Mouse (Mus musculus) midbrain, embryonic 15.5 days (tissue): ENCODE results near the gene Cdc42ep4. TPM values are rescaled to one million over a fixed set of nuclear protein-coding genes. Genes with fewer than 3 reads are reported as not detected.

Source experiments
- ATAC-seq: fragments of 200-750 bp; cut with Nextera tagmentation; replicated peaks from 2 replicates; pipeline ENCODE4 v1.8.0; 2017; ENCODE audit warnings: moderate TSS enrichment
- H3K27ac ChIP-seq: fragments of 300-500 bp; sonication (generic); 2 replicates; pipeline ENCODE4 v1.5.1; 2015; ENCODE audit warnings: mild to moderate bottlenecking, inconsistent platforms
- H3K27me3 ChIP-seq: fragments of 300-500 bp; sonication (generic); replicated peaks from 2 replicates; pipeline ENCODE4 v1.6.1; 2015; ENCODE audit warnings: inconsistent platforms
- H3K36me3 ChIP-seq: fragments of 300-500 bp; sonication (generic); replicated peaks from 2 replicates; pipeline ENCODE4 v1.6.1; 2015; ENCODE audit warnings: inconsistent platforms
- H3K4me1 ChIP-seq: fragments of 300-500 bp; sonication (generic); 2 replicates; pipeline ENCODE4 v1.6.1; 2015; ENCODE audit warnings: inconsistent platforms
- H3K4me2 ChIP-seq: fragments of 300-500 bp; sonication (generic); 2 replicates; pipeline ENCODE4 v1.6.1; 2015; ENCODE audit warnings: inconsistent platforms, mild to moderate bottlenecking, moderate library complexity
- H3K4me3 ChIP-seq: fragments of 300-500 bp; sonication (generic); 2 replicates; pipeline ENCODE4 v1.5.1; 2015; ENCODE audit warnings: mild to moderate bottlenecking, inconsistent platforms
- H3K9ac ChIP-seq: fragments of 300-500 bp; sonication (generic); 2 replicates; pipeline ENCODE4 v1.6.1; 2015; ENCODE audit warnings: mild to moderate bottlenecking, inconsistent platforms
- H3K9me3 ChIP-seq: fragments of 300-500 bp; sonication (generic); 2 replicates; pipeline ENCODE4 v1.6.1; 2016; ENCODE audit warnings: inconsistent platforms
- WGBS: fragments of 180-500 bp; shearing (Covaris S2); methylation state at CpG from one replicate; pipeline ENCODE4 v1.1.7; 2015; ENCODE audit warnings: mixed read lengths; 5-methylcytosine and 5-hydroxymethylcytosine counted together
- polyA plus RNA-seq: library from polyadenylated mRNA; unstranded; fragments of >200 nt; fragmentation: Nextera tagmentation; extraction: Ambion mirVana; gene quantifications from 2 replicates; pipeline ENCODE4 v1.2.1, GENCODE M21; 2015

The Cdc42ep4 gene
- polyA plus RNA-seq, 1 experiment from 2014 or later = 72.0 TPM

DNA sequence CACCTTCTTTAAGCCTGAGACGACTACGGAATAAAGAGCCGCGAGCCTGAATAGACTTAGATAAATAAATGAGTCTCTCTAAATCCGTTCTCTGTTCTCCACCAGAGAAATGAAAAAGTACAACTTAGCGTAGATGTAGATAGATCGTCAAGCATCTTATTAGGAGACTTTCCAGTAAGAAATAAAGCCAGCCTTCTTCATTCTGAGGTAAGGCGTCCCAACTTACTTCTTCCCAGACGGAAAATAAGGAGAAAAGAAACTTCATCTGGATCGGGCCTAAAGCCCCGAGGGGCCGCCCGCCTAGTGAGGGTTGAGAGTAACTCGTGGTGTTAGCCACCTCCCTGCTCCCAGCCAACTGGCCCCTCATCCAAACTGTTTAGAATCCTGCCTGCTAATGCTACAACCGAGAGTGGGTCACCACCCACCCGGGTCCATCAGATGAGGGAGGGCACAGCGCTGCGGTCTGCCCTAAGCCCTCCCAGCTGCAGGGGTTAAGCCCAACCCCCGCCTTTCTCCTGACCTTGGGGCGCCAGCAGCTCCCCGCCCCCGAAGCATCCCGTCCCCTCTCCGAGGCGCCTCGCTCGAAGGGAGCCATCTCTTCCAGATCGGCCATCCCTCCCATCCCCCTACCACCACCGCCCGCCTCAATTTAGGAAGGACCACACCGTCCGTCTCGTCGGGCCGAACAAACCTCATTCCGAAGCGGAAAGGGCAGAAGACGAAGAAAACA, 68.6 kb downstream of the Cdc42ep4 start:
- H3K4me1 ChIP-seq = peaks cover 50% of the 10 kb centered on the region
- H3K27me3 ChIP-seq = no peaks in the 10 kb centered on the region
- peak overlapping the region; percentile 86 for H3K4me2 ChIP-seq
- peak; percentile 24 for ATAC-seq
- no peaks in the 10 kb centered on the region for H3K36me3 ChIP-seq
- peak overlapping the region; percentile 77 for H3K9ac ChIP-seq
- H3K27ac ChIP-seq = peak overlapping the region; percentile 88
- H3K9me3 ChIP-seq = no peaks in the 10 kb centered on the region
- 1% methylated on average over 38 of the region's 38 CpGs for WGBS
- peak overlapping the region; percentile 80 for H3K4me3 ChIP-seq

DNA sequence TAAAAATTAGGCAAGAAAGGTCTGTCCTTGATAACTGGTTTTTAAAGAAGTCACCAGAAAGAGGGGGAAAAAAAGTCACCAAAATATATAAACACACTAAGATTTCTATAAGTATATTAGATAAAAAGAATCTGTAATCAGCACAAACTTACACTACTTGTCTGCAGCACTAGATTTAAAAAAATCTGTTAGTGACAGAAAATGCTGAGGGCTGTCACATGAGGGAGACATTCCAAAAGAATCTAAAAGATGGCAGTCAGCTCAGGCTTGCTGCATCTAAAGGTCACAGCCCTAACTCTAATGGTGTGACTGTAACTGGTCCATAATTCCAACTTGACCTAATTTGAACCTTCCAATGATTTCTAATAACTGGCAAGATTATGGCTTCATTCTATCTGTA, 69.7 kb downstream of the Cdc42ep4 start:
- Histone ChIP-seq H3K4me2 (peak overlapping the region; percentile 86; the same call in 1 of the 2 replicates), H3K4me1 (peaks cover 48% of the 10 kb centered on the region), H3K27me3 (no peaks in the 10 kb centered on the region), H3K9ac (no peak overlapping the region), H3K4me3 (no peak overlapping the region; the same call in 1 of the 2 replicates), H3K27ac (no peak overlapping the region), H3K36me3 (no peaks in the 10 kb centered on the region), H3K9me3 (no peaks in the 10 kb centered on the region)
- no peak for ATAC-seq

DNA sequence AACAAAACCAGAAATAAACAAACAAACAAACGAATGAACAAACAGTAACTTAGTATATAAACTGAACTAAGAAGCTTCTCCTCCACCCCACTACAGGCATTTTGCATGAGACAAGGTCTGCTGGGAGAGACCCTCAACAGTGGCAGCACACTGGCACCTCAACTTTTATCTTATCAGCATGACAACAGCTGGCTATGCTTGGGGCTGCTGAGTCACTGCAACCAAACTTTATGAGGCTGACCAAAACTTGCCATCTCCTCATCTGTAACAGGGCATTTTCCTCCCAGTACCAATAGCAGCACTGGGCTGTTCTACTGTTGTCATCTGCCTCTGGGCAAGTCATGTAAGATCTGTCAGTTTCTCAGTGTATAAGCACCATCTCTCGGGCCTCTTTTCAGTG, 70.7 kb downstream of the Cdc42ep4 start:
- Histone ChIP-seq H3K9ac (no peak overlapping the region), H3K4me2 (no peak overlapping the region), H3K9me3 (no peaks in the 10 kb centered on the region), H3K4me1 (peaks cover 39% of the 10 kb centered on the region), H3K27ac (no peak overlapping the region), H3K27me3 (no peaks in the 10 kb centered on the region), H3K36me3 (0 out of 2 replicates have a peak, but pooled peaks cover 5% of the 10 kb centered on the region), H3K4me3 (no peak overlapping the region)
- WGBS = 84% methylated on average over 2 of the region's 2 CpGs
- ATAC-seq = no peak

DNA sequence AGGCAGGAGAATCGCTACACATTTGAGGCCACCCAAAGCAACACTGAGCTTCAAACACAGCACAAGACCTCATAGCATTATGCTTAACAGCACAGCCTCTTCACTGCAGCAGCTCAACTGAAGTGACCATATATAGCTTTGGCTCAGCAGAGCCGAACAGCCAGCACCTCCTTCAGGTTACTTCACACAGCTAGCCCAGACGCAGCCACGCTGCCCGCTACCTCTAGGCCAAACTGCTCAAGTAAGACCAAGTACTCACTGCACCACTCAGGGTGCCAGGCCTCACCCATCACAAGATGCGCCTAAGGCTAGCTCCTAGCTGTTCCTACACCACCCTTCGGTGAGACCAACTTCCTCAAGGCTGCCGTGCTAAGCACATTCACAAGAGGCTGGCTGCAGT, 73.3 kb downstream of the Cdc42ep4 start:
- H3K4me1 ChIP-seq = peaks cover 27% of the 10 kb centered on the region
- WGBS = 92% methylated on average over 8 of the region's 8 CpGs
- no peak for ATAC-seq
- H3K4me2 ChIP-seq = no peak overlapping the region
- no peaks in the 10 kb centered on the region for H3K9me3 ChIP-seq
- H3K36me3 ChIP-seq = peaks cover 5% of the 10 kb centered on the region; the same call in 1 of the 2 replicates
- H3K4me3 ChIP-seq = no peak overlapping the region
- no peak overlapping the region for H3K9ac ChIP-seq
- H3K27me3 ChIP-seq = no peaks in the 10 kb centered on the region
- H3K27ac ChIP-seq = no peak overlapping the region

DNA sequence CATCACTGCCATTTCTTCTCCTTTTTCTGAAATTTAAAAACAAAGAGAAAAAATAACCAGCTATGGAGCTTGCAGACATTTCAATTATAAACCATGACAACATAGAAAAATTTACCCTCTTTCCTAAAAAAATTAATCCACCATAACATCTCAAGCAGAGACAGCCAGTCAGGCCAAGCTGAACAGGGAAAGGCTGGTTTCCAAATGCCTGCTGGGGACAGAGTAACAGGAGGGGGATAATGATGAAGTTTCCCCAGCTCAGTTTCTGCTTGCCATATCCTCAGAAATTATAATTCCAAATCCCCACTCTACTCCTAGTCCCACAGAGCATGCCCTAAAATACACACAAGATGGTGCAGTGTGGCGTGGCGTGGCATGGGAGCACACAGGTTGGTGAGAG, 74.3 kb downstream of the Cdc42ep4 start:
- Histone ChIP-seq H3K27ac (no peak overlapping the region), H3K9me3 (no peaks in the 10 kb centered on the region), H3K9ac (no peak overlapping the region), H3K4me2 (no peak overlapping the region), H3K4me3 (no peak overlapping the region), H3K4me1 (peaks cover 18% of the 10 kb centered on the region), H3K36me3 (peaks cover 7% of the 10 kb centered on the region; the same call in 1 of the 2 replicates), H3K27me3 (no peaks in the 10 kb centered on the region)
- no peak for ATAC-seq
- WGBS = 92% methylated on average over 2 of the region's 2 CpGs

Other genes with a start within 250 kb of the Cdc42ep4 start
- 15.5 and 20.5 TPM in 2 replicates for gene Sstr2, start 132.5 kb downstream of the Cdc42ep4 start, polyA plus RNA-seq
- 39.8 and 40.7 TPM in 2 replicates for gene Cog1, start 102.7 kb downstream of the Cdc42ep4 start, polyA plus RNA-seq
- 33.9 and 35.3 TPM in 2 replicates for gene Slc39a11, start 101.8 kb downstream of the Cdc42ep4 start, polyA plus RNA-seq
- gene Fam104a, start 67.7 kb downstream of the Cdc42ep4 start, polyA plus RNA-seq = 42.9 and 43.1 TPM in 2 replicates
- 30.3 and 30.7 TPM in 2 replicates for gene D11Wsu47e, start 67.5 kb downstream of the Cdc42ep4 start, polyA plus RNA-seq
- 0.22 and 0.73 TPM in 2 replicates for gene Cpsf4l, start 41.9 kb downstream of the Cdc42ep4 start, polyA plus RNA-seq